In the genomic region with DNA sequence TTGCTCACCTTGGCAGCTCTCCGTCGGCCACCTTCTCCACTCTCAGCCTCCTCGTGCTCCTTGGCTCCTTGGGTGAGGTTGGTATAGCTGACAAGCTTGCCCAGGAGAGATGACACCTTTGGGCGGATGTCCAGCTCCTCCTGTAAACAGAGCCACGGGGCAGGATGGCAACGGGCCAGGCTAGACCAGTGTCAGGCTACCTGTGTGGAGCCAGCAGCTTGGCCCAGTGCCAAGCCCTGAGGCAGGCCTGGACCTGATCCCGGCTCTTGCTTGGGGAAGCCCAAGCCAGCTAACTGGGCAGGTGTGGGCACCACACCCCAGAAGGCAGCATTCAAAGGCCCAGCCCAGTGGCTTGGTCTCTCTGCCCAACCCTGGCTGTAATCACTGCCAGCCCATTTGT, we compare ENCODE assay signal across 11 mouse cellular contexts. TPM values are rescaled to one million over a fixed set of nuclear protein-coding genes. Genes with fewer than 3 reads are reported as not detected.
DNase-seq lines count a peak whose midpoint lies in the region; ATAC-seq and TF ChIP-seq lines count a peak whose summit lies in the region.
"Had no signal": no experiment of that assay in that cellular context is flagged by ENCODE, and none has a peak within 500 bp of the region (broad histone marks: within the 10 kb centered on the region; RNA-seq: fewer than 3 reads in every experiment).

No protein-coding gene starts in this region.

- TF ChIP-seq POLR2A in lung, adult 2 months (IDR thresholded peaks at IDR 0.05; ENCODE audit: borderline replicate concordance, extremely low read depth, low read depth, low read length), result no peak

- WGBS in liver, embryonic 15.5 days (ENCODE audit: insufficient replicate concordance), result 80% methylated on average over 7 of the region's 7 CpGs
- WGBS in lung, adult 2 months, result 54% methylated on average over 7 of the region's 7 CpGs
- 81% methylated on average over 7 of the region's 7 CpGs for WGBS in hindbrain, embryonic 14.5 days

- peak; percentile 48; the same call in 1 of the 2 replicates for ATAC-seq in liver, embryonic 15.5 days (ENCODE audit: insufficient read depth)
- ATAC-seq in hindbrain, embryonic 14.5 days (ENCODE audit: low FRiP score), result no peak
- ATAC-seq: Patski had no signal

- DNase-seq in liver, result no peak
- DNase-seq in gastrocnemius, adult 8-10 months (ENCODE audit: low spot score in 2 of 2), result peak; percentile 87 to 96
- DNase-seq in lung, adult 2 months, result peak; percentile 50
- peak; percentile 89 for DNase-seq in urinary bladder, postnatal 36 days (ENCODE audit: low spot score in 2 of 2)
- DNase-seq in layer of hippocampus, adult 8-10 months (ENCODE audit: low spot score in 2 of 2), result no peak
- DNase-seq in right cerebral cortex, postnatal 36 days (ENCODE audit: low spot score in 2 of 2), result no peak
- DNase-seq in hindbrain, embryonic 14.5 days (ENCODE audit: low spot score), result no peak

- H3K36me3 ChIP-seq in liver, embryonic 15.5 days (replicated peaks), result peaks cover 45% of the 10 kb centered on the region
- no peaks in the 10 kb centered on the region for H3K36me3 ChIP-seq in hindbrain, embryonic 14.5 days (replicated peaks; ENCODE audit: control insufficient read depth, insufficient read depth)

- no peak overlapping the region for H3K4me3 ChIP-seq in liver, embryonic 15.5 days (replicated peaks)
- no peak overlapping the region for H3K4me3 ChIP-seq in lung, adult 2 months (replicated peaks; ENCODE audit: extremely low read depth, low read depth, low read length)
- no peak overlapping the region for H3K4me3 ChIP-seq in hindbrain, embryonic 14.5 days (replicated peaks; ENCODE audit: low read length)
- H3K4me3 ChIP-seq: embryonic facial prominence, embryonic 13.5 days; limb, embryonic 12.5 days had no signal

- no peaks in the 10 kb centered on the region for H3K27me3 ChIP-seq in liver, embryonic 15.5 days
- H3K27me3 ChIP-seq in hindbrain, embryonic 14.5 days (ENCODE audit: control insufficient read depth, insufficient read depth, low read length), result peaks cover under 1% of the 10 kb centered on the region
- H3K27me3 ChIP-seq: embryonic facial prominence, embryonic 13.5 days; limb, embryonic 12.5 days; Patski had no signal

- peaks cover 54% of the 10 kb centered on the region for H3K4me1 ChIP-seq in liver, embryonic 15.5 days (replicated peaks)
- peaks cover 5% of the 10 kb centered on the region for H3K4me1 ChIP-seq in lung, adult 2 months (ENCODE audit: control insufficient read depth, insufficient read depth, low read length)
- no peaks in the 10 kb centered on the region for H3K4me1 ChIP-seq in hindbrain, embryonic 14.5 days (replicated peaks; ENCODE audit: control insufficient read depth, insufficient read depth, low read length)

- H3K9me3 ChIP-seq in liver, embryonic 15.5 days (replicated peaks), result no peaks in the 10 kb centered on the region
- H3K9me3 ChIP-seq in hindbrain, embryonic 14.5 days (ENCODE audit: control insufficient read depth, low read length), result no peaks in the 10 kb centered on the region
- H3K9me3 ChIP-seq: embryonic facial prominence, embryonic 13.5 days; limb, embryonic 12.5 days had no signal

- H3K4me2 ChIP-seq in liver, embryonic 15.5 days, result no peak overlapping the region
- H3K4me2 ChIP-seq in hindbrain, embryonic 14.5 days (replicated peaks), result no peak overlapping the region
- H3K4me2 ChIP-seq: embryonic facial prominence, embryonic 13.5 days; limb, embryonic 12.5 days had no signal

- no peak for TF ChIP-seq CTCF in lung, adult 2 months (IDR thresholded peaks at IDR 0.05; ENCODE audit: insufficient read depth, low read length)

- H3K9ac ChIP-seq in liver, embryonic 15.5 days, result no peak overlapping the region
- no peak overlapping the region for H3K9ac ChIP-seq in hindbrain, embryonic 14.5 days
- H3K9ac ChIP-seq: embryonic facial prominence, embryonic 13.5 days; limb, embryonic 12.5 days had no signal

- no peak overlapping the region for H3K27ac ChIP-seq in liver, embryonic 15.5 days (replicated peaks)
- H3K27ac ChIP-seq in hindbrain, embryonic 14.5 days, result no peak overlapping the region
- H3K27ac ChIP-seq: embryonic facial prominence, embryonic 13.5 days; limb, embryonic 12.5 days had no signal

RNA-seq across cellular contexts. Expression of a gene that starts 6.5 kb away (rescaled TPM):
- polyA plus RNA-seq in liver, embryonic 15.5 days (2015; fragmentation: Nextera tagmentation; extraction: Ambion mirVana), result 10.6 and 11.9 TPM in 2 replicates
- total RNA-seq in gastrocnemius, adult 8-10 months (2022), result 10 to 100 TPM; 11.8 to 12.7 (median 12.0) TPM
- polyA plus RNA-seq in lung, adult 2 months (2012; rRNA removed), result 84.3 and 96.8 TPM in 2 replicates
- total RNA-seq in layer of hippocampus, adult 8-10 months (2022), result 10 to 100 TPM; 19.4 to 24.7 (median 22.1) TPM
- 9.3 and 9.4 TPM in 2 replicates for polyA plus RNA-seq in hindbrain, embryonic 14.5 days (2014; fragmentation: Nextera tagmentation; extraction: Ambion mirVana)

RNA-seq across cellular contexts. Expression of a gene that starts 16.2 kb away (rescaled TPM):
- polyA plus RNA-seq in liver, embryonic 15.5 days (2015; fragmentation: Nextera tagmentation; extraction: Ambion mirVana), result 70.8 and 85.2 TPM in 2 replicates
- under 1 TPM in 2 of 4 experiments, not detected in 2; 0.24 to 0.78 TPM for total RNA-seq in gastrocnemius, adult 8-10 months (2022)
- 3.4 and 3.6 TPM in 2 replicates for polyA plus RNA-seq in lung, adult 2 months (2012; rRNA removed)
- 10 to 100 TPM; 30.9 to 47.5 (median 35.4) TPM for total RNA-seq in layer of hippocampus, adult 8-10 months (2022)
- 3.2 and 3.3 TPM in 2 replicates for polyA plus RNA-seq in hindbrain, embryonic 14.5 days (2014; fragmentation: Nextera tagmentation; extraction: Ambion mirVana)

RNA-seq across cellular contexts. Expression of a gene that starts 19.9 kb away (rescaled TPM):
- not detected in 2 replicates for polyA plus RNA-seq in liver, embryonic 15.5 days (2015; fragmentation: Nextera tagmentation; extraction: Ambion mirVana)
- total RNA-seq in gastrocnemius, adult 8-10 months (2022), result not detected
- polyA plus RNA-seq in lung, adult 2 months (2012; rRNA removed), result 0.30 and 0.55 TPM in 2 replicates
- not detected for total RNA-seq in layer of hippocampus, adult 8-10 months (2022)
- not detected in 2 replicates for polyA plus RNA-seq in hindbrain, embryonic 14.5 days (2014; fragmentation: Nextera tagmentation; extraction: Ambion mirVana)
- polyA plus RNA-seq: embryonic facial prominence, embryonic 13.5 days; limb, embryonic 12.5 days; Patski had no signal

RNA-seq across cellular contexts. Expression of a gene that starts 21.1 kb away (rescaled TPM):
- 45.0 and 47.9 TPM in 2 replicates for polyA plus RNA-seq in liver, embryonic 15.5 days (2015; fragmentation: Nextera tagmentation; extraction: Ambion mirVana)
- 10 to 100 TPM; 15.3 to 22.6 (median 19.7) TPM for total RNA-seq in gastrocnemius, adult 8-10 months (2022)
- 211 and 217 TPM in 2 replicates for polyA plus RNA-seq in lung, adult 2 months (2012; rRNA removed)
- total RNA-seq in layer of hippocampus, adult 8-10 months (2022), result 10 to 100 TPM; 59.9 to 90.3 (median 75.5) TPM
- 70.1 and 79.8 TPM in 2 replicates for polyA plus RNA-seq in hindbrain, embryonic 14.5 days (2014; fragmentation: Nextera tagmentation; extraction: Ambion mirVana)

RNA-seq across cellular contexts. Expression of a gene that starts 25.7 kb away (rescaled TPM):
- polyA plus RNA-seq in liver, embryonic 15.5 days (2015; fragmentation: Nextera tagmentation; extraction: Ambion mirVana), result 0.20 and 0.36 TPM in 2 replicates
- total RNA-seq in gastrocnemius, adult 8-10 months (2022), result not detected
- 2.2 and 13.8 TPM in 2 replicates for polyA plus RNA-seq in lung, adult 2 months (2012; rRNA removed)
- total RNA-seq in layer of hippocampus, adult 8-10 months (2022), result 1 to 10 TPM in 1 of 4 experiments, under 1 TPM in 3; 0.74 to 2.0 (median 0.82) TPM
- 2.9 and 3.2 TPM in 2 replicates for polyA plus RNA-seq in hindbrain, embryonic 14.5 days (2014; fragmentation: Nextera tagmentation; extraction: Ambion mirVana)

Comparison
In these comparisons a context has a peak if more than half of its experiments do, and no peak if none do; other contexts are left out.
1. DNase-seq: peak in gastrocnemius, adult 8-10 months (2 of 2), lung, adult 2 months (single experiment) and urinary bladder, postnatal 36 days (2 of 2); none in liver (single experiment), layer of hippocampus, adult 8-10 months (0 of 2), right cerebral cortex, postnatal 36 days (0 of 2) and hindbrain, embryonic 14.5 days (single experiment).
2. RNA of a gene that starts 16.2 kb away (polyA plus RNA-seq): 70.8 to 85.2 TPM in liver, embryonic 15.5 days; 3.4 to 3.6 TPM in lung, adult 2 months and 3.2 to 3.3 TPM in hindbrain, embryonic 14.5 days; every median in the first group is over 10 times any median in the second.